Mouse (Mus musculus) small intestine, adult 2 months (tissue): ENCODE measurements at regions not wholly inside any gene's neighbourhood (a gene's known extent, or its start where the extent isn't known, plus 50 kb on each side); places are given as distances from the start of the nearest gene placed in this dataset.

Experiments used
- H3K27ac ChIP-seq: fragments of 200-500 bp; 2 replicates; pipeline ENCODE4 v1.5.1; 2012; ENCODE audit warnings: low read depth, low read length, control low read depth, inconsistent platforms; ENCODE audit not compliant: insufficient read depth
- H3K27me3 ChIP-seq: fragments of 200-500 bp; 2 replicates; pipeline ENCODE4 v1.6.1; 2012; ENCODE audit warnings: mild to moderate bottlenecking, moderate library complexity, low read length, inconsistent platforms; ENCODE audit not compliant: control insufficient read depth, insufficient read depth
- H3K36me3 ChIP-seq: fragments of 200-500 bp; 2 replicates; pipeline ENCODE4 v1.6.1; 2012; ENCODE audit warnings: mild to moderate bottlenecking, low read length, control low read depth, inconsistent platforms; ENCODE audit not compliant: control insufficient read depth, insufficient read depth
- H3K4me1 ChIP-seq: fragments of 200-500 bp; 2 replicates; pipeline ENCODE4 v1.6.1; 2012; ENCODE audit warnings: low read length, inconsistent platforms, mixed read lengths; ENCODE audit not compliant: control insufficient read depth, insufficient read depth, insufficient read length
- H3K4me3 ChIP-seq: fragments of 200-500 bp; 2 replicates; pipeline ENCODE4 v1.5.1; 2012; ENCODE audit warnings: low read depth, mild to moderate bottlenecking, control low read depth, inconsistent platforms, low read length, moderate library complexity
- CTCF ChIP-seq: fragments of 200-500 bp; IDR thresholded peaks from 2 replicates; pipeline ENCODE4 v1.5.1; 2012; ENCODE audit warnings: low read depth, mild to moderate bottlenecking, control low read depth, inconsistent platforms, low read length, moderate library complexity, mixed read lengths; ENCODE audit not compliant: insufficient replicate concordance, insufficient read length; ENCODE audit errors: extremely low read depth
- POLR2A ChIP-seq: fragments of 200-500 bp; IDR thresholded peaks from 2 replicates; pipeline ENCODE4 v1.6.1; 2012; ENCODE audit warnings: low read depth, mild to moderate bottlenecking, control low read depth, inconsistent platforms, low read length, moderate library complexity
- WGBS: fragments of 180-500 bp; shearing (Covaris S2); methylation state at CpG from one replicate; pipeline ENCODE4 v1.1.7; 2018; 5-methylcytosine and 5-hydroxymethylcytosine counted together

GRCm38 (mm10) chr12:35200110-35200509 lies 153.1 kb downstream of the Snx13 start:
- Histone ChIP-seq H3K4me1 (no peaks in the 10 kb centered on the region), H3K36me3 (no peaks in the 10 kb centered on the region), H3K27me3 (no peaks in the 10 kb centered on the region), H3K4me3 (no peak overlapping the region), H3K27ac (no peak overlapping the region)
- 82% methylated on average over 5 of the region's 5 CpGs for WGBS
- TF ChIP-seq CTCF = no peak
- no peak for TF ChIP-seq POLR2A
